Mouse (Mus musculus) adrenal gland, adult 2 months (tissue): ENCODE results near the gene Smarcd1. TPM values are rescaled to one million over a fixed set of nuclear protein-coding genes. Genes with fewer than 3 reads are reported as not detected.
A peak's percentile ranks its signal among the peaks of the same experiment; 100 is the strongest.

Source experiments
- DNase-seq: peaks from one replicate; pipeline ENCODE4 v3.0.0; 2021
- long read RNA-seq: library from polyadenylated mRNA; stranded (forward); transcript quantifications from one replicate; pipeline ENCODE4 v2.0.0, GENCODE M21; 2021
- polyA plus RNA-seq: library from polyadenylated mRNA; depleted of rRNA; stranded (reverse); fragments of >200 nt; gene quantifications from 2 replicates; pipeline ENCODE4 v1.2.3, GENCODE M21; 2012; rRNA removed
- total RNA-seq, 2 experiments: library from RNA; stranded (reverse); gene quantifications; 2 replicates each; pipeline ENCODE4 v1.2.3; 2021

Gene Smarcd1
- total RNA-seq = 10 to 100 TPM; 37.6 to 53.6 TPM
- polyA plus RNA-seq = 74.6 and 76.9 TPM in 2 replicates
- long read RNA-seq, transcript Smarcd1-201 (13 exons, 3,307 nt) = major isoform, 17 of 60 reads
- long read RNA-seq, partial matches to known transcripts = 38 of 60 reads
- long read RNA-seq, other reads (novel, unspliced or antisense) = 5 of 60 reads

GRCm38 (mm10) chr15:99701999-99702900 lies at the start of gene Smarcd1:
Gene Smarcd1, plus strand, starts transcription at chr15:99702129.
- DNase-seq = peak; percentile 96

GRCm38 (mm10) chr15:99653291-99653690 lies 48.6 kb upstream of the Smarcd1 start:
- DNase-seq = no peak

- DNase-seq = no peak
Observed at GRCm38 (mm10) chr15:99653876-99654275, 48.1 kb upstream of the Smarcd1 start.

GRCm38 (mm10) chr15:99655956-99656355 lies 46.0 kb upstream of the Smarcd1 start:
- DNase-seq = no peak

- no peak for DNase-seq
Observed at GRCm38 (mm10) chr15:99658437-99658836, 43.5 kb upstream of the Smarcd1 start.

DNA sequence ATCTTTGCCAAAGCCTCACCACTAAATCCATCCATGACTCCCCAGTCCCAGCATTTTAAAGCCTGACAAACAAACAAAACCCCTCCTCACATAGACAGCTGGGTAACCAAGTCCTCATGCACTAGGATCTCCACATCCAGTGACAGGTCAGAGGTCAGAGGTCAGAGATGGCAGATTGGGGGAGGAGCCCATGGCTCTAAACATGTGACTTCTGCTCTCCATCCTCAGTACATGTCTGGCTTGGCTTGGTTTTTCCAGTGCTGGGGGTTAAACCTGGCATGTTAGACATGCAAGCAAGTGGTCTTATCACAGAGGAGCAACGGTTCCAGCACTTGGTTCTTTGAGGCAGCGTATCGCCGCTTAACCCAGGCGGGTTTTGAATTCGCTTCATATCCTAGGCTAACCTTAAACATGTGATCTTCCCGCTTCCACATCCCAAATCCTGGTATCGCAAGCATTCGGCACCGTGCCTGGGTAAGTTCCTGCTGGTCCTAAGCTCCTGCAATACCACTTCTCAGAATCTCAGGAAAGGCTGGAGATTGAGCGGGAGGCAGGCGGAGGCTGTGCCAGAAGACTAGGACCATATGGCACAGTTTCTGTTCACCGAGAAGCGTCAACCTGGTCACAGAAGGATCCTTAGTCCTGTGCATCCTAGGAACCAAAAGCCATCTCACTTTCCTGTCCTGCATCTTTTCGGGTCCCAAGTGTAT lies 40.7 kb upstream of the Smarcd1 start:
- DNase-seq = no peak

- DNase-seq = no peak
Observed at GRCm38 (mm10) chr15:99662371-99662770, 39.6 kb upstream of the Smarcd1 start.

- DNase-seq = no peak
Observed at GRCm38 (mm10) chr15:99663964-99664599, 37.8 kb upstream of the Smarcd1 start.

DNA sequence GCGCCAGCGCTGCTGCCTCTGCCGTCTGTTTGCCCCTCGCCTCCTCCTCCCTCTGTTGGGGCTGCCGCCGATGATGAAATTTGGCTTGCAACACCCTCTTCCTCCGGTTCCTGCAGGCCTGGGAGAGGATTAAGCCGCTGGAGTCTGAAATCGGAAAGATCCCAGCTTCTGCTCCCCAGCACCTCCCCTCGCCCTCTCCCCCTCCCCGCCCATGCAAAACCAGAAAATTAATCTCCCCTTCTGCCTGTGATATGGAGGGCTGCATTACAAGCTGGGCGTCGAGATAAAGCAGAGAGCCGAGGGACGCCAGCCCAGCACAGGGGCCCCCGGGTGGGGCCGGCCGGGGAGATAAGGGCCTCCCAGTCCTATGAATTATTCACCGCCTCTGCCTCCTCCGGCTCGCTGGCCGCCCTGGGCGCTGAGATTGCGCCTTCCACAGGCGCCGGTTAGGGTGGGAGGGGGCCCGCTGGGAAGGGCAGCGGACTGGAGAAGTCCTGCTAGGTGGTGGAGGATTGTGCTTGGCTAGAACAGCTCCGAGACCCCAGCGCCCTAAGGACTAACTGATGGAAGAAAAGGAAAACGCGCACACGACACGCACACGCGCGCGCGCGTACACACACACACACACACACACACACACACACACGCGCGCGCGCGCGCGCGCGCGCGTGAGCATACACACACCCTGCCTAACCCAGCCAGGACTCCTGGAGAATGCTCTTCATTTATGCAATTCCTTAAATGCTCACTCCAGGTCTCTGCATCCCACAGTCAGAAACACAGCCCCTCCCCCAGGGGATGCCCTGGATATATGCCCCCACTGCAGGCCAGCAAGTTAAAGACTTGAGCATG lies 37.1 kb upstream of the Smarcd1 start:
- peak; percentile 71 for DNase-seq

- DNase-seq = no peak
Observed at GRCm38 (mm10) chr15:99667544-99667943, 34.4 kb upstream of the Smarcd1 start.

DNA sequence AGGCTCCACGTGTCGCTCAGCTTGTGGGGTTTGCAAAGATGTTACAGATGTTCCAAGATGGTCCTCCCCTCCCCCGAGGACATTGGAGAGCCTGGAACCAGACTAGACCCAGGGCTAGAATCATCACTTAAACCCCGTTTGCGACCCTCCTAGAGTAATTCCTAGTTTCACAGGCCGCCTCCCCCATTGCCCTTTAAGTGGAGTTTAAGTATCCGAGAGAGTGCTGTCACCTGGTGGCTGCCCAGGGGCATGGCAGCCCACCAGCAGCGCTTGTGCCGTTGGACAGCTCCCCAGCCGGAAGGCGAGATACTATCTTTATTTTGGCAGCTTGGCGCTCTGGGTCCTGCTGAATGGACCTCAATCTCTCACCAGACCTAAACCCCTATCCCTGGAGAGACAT lies 33.0 kb upstream of the Smarcd1 start:
- peak; percentile 79 for DNase-seq

GRCm38 (mm10) chr15:99669392-99669791 lies 32.5 kb upstream of the Smarcd1 start:
- no peak for DNase-seq

GRCm38 (mm10) chr15:99670154-99670821 lies 31.6 kb upstream of the Smarcd1 start, which contains the start of gene Asic1:
Gene Asic1, plus strand, starts transcription at chr15:99670368.
- peak; percentile 87 for DNase-seq

- DNase-seq = no peak
Observed at GRCm38 (mm10) chr15:99670964-99671670, 30.8 kb upstream of the Smarcd1 start.

GRCm38 (mm10) chr15:99671783-99672182 lies 30.1 kb upstream of the Smarcd1 start:
- DNase-seq = no peak

DNA sequence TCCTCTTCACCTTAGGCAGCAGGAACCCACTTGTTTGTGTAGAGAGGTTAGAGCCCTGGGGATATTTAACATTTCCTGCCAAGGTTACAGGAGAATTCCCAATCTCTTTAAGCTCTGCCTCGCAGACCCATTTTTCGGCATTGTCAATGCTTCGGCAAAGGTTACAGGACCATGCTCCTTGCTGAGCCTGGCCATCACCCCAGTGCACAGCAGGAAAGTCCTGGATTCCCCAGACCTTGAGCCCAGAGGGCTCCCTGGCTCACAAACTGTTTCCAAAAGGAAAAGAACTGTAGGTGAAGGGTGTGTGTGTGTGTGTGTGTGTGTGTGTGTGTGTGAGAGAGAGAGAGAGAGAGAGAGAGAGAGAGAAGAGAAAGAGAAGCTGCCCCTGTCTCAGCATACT lies 27.1 kb upstream of the Smarcd1 start:
- DNase-seq = no peak

DNA sequence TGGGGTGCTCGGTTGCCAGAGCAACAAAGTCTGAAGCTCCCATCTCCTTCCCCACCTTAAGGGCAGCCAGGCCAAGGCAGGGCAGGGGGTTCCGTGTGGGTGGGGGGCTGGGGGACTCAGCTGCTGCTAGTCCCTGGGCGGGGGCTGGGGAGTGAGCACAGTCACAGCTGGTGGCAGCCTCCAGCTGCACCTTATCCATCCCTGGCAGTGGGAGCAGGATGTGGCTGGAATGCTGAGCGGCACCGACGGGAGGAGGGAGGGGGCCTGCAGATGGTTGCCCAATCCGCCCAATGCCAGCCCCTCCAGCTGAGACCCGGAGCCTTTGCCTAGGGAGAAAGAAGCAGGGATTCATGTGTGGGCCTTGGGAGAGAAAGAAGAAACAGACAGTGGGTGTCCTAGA lies 24.8 kb upstream of the Smarcd1 start:
- DNase-seq = no peak

DNA sequence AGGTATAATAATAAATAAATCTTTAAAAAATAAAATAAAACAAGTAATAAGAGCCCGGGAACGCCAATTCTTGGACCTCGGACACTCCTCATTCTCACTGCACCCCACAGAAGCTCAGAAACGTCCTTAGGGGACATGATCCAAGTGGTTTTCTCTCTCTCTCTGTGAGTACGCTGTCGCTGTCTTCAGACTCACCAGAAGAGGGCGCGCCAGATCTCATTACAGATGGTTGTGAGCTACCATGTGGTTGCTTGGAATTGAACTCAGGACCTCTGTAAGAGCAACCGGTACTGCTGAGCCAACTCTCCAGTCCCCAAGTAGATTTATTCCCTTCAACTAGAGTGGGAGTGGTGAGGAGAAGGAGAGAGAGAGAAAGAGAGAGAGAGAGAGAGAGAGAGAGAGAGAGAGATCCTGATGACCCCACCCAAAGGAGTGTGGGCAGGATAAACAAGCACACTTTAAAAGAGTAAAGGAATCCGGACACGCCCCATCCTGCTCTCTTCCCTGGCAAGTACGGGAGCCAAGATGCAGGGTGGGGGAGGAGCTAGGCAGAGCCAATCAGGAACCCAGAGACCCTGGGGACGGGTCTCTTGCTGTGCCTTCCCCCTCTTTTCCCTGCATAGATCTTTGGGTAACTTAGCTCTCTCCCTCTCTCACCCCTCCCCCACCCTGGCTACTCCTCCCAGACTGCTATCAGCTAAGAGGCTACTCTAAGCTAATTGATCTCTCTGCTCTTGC lies 23.7 kb upstream of the Smarcd1 start:
- DNase-seq = peak; percentile 39

DNA sequence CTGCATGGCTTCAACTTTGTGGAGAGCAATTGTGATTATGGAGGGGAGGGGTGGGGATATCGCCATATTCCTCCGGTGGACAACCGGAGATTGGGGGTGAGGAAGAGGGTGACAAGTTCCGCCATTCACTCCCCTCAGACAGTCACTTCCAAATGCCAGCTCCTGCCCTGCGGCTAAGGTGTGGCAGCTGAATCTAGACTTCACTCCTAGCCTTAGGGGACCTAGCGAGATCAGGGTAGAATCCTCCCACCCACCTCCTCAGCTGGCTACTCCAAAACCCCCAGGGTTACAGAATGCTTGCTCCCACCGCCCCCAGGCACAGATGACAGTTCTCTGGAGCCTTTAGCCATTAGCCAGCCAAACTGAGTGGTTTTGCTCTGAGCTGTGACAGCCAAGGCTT lies 22.9 kb upstream of the Smarcd1 start:
- no peak for DNase-seq
